Mouse (Mus musculus): Measurements from ENCODE around the gene Gins2. TPM values are rescaled to one million over a fixed set of nuclear protein-coding genes. Genes with fewer than 3 reads are reported as not detected.

Gene Gins2
- 4.4 and 4.5 TPM in 2 replicates for polyA plus RNA-seq (2012; rRNA removed)

DNA sequence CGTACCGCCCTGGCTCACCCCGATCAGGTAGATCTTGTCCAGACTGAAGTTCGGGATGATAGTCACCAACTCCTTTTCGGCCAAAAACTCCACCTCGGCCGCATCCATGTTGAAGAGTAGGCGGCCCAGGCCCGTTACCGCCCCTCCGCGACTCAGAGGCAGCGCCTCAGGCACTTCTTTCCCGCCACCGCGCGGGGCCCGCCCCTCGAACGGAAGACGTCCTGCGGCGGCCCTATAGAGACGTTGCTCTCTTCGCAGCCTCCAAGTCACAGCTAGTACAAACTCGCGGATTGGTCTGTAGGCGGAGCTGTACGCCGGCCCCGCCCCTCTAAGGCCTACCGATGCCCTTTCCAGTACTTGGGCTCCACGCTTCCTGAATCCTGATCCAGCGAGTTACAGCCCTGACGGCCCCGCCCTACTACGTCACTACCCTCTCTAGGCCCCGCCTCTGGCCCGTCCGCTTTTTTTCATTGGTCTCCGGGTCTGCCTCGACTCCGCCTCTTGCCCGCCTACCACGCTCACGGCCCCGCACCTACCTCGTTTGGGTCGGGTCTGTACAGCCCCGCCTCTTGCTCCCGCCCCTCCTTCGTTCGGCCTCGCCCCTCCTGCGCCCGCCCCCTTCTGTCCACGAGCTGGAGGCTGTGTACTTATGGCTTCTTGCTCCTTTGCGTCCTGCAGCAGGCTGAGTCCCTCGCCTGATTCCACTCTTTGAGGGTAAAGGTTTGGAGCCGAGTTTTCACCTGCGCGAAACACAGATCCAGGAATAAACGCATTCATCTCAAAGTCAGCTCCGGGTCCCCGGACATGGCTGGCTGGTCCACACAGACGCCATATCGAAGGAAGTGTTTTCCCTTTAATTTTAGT lies at the start of gene Gins2:
TSS of gene Gins2 (minus strand) at position 397 of the 864 bp plus-strand sequence.
- under 1% methylated on average over 67 of the region's 67 CpGs for WGBS
- Histone ChIP-seq H3K4me1 (ENCODE audit: control insufficient read depth, insufficient read depth, low read length) (no peaks in the 10 kb centered on the region), H3K4me3 (replicated peaks; ENCODE audit: extremely low read depth, low read depth, low read length) (peak within 1 kb of the TSS; percentile 67)
- peak; percentile 54; the same call in 1 of the 2 replicates for TF ChIP-seq POLR2A (IDR thresholded peaks at IDR 0.05; ENCODE audit: borderline replicate concordance, extremely low read depth, low read depth, low read length)
- TF ChIP-seq CTCF (IDR thresholded peaks at IDR 0.05; ENCODE audit: insufficient read depth, low read length) = no peak
- peak; percentile 99 for DNase-seq

DNA sequence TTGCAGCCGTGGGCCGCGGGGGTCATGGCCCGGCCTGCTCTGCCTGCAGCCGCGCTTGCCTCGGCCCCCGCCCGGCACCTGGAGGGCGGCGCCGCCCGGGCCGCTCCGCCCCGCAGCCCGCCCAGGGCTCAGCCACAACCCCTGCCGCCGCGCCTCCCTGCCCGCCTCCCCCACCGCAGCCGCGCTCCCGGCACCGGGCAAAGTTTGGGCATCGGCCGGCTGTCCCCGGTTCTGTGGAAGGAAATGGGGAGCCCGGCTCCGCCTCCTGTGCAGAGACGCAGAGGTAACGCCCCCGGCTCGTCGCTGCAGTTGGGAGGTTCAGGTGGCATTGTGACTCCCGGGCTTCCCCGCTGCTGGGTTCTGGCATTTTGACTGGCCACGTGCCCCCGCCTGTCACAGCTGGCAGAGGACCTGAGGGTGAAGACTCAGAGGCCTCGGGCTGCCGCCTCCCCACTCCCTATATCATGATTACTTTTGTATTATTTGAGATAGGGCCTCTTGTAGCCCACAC lies 45.3 kb upstream of the Gins2 start:
- H3K4me3 ChIP-seq (replicated peaks; ENCODE audit: extremely low read depth, low read depth, low read length) = peak overlapping the region; percentile 47
- 1% methylated on average over 42 of the region's 42 CpGs for WGBS
- TF ChIP-seq CTCF (IDR thresholded peaks at IDR 0.05; ENCODE audit: insufficient read depth, low read length) = no peak
- TF ChIP-seq POLR2A (IDR thresholded peaks at IDR 0.05; ENCODE audit: borderline replicate concordance, extremely low read depth, low read depth, low read length) = no peak
- DNase-seq = peak; percentile 58
- H3K4me1 ChIP-seq (ENCODE audit: control insufficient read depth, insufficient read depth, low read length) = no peaks in the 10 kb centered on the region

- peak overlapping the region; percentile 47 for H3K4me3 ChIP-seq (replicated peaks; ENCODE audit: extremely low read depth, low read depth, low read length)
- 5% methylated on average over 44 of the region's 44 CpGs for WGBS
- H3K4me1 ChIP-seq (ENCODE audit: control insufficient read depth, insufficient read depth, low read length) = no peaks in the 10 kb centered on the region
- TF ChIP-seq POLR2A (IDR thresholded peaks at IDR 0.05; ENCODE audit: borderline replicate concordance, extremely low read depth, low read depth, low read length) = no peak
- TF ChIP-seq CTCF (IDR thresholded peaks at IDR 0.05; ENCODE audit: insufficient read depth, low read length) = no peak
- no peak for DNase-seq
These were observed 44.7 kb upstream of the Gins2 start for GRCm38 (mm10) chr8:120633665-120634271.

DNA sequence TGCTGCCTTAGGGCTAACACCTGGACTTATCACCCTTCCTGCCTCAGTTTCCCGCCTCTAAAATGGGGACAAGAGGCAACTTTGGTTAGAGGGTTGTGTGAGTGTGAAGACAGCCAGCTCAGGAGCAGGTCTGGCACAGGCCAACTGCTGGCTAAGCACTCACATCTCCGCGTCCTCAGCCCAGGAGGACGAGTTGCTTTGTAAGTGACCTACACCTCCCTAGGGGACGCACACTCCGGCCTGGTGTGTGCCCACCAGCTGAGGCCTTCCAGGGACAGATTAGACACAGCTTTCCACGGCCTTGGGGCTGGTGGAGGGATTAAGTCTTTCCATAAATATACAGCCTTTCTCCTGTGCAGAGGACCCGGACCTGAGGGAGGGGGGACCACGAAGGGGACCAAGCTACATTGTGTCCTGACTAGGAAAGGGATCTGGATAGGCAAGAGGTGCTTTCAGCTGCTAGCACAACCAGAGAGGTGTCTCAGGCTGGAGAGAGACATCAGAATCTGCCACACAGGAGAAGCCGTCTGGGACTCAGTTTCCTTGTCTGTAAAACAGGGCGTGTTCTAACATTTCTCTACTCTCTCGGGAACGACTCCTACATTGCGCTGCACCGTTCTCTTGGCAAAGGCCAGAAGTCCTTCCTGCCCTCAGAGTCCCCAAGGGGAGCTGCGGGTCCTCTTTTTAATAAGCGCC lies 44.0 kb upstream of the Gins2 start:
- H3K4me1 ChIP-seq (ENCODE audit: control insufficient read depth, insufficient read depth, low read length) = no peaks in the 10 kb centered on the region
- DNase-seq = no peak
- no peak for TF ChIP-seq POLR2A (IDR thresholded peaks at IDR 0.05; ENCODE audit: borderline replicate concordance, extremely low read depth, low read depth, low read length)
- no peak for TF ChIP-seq CTCF (IDR thresholded peaks at IDR 0.05; ENCODE audit: insufficient read depth, low read length)
- 60% methylated on average over 17 of the region's 17 CpGs for WGBS
- no peak overlapping the region for H3K4me3 ChIP-seq (replicated peaks; ENCODE audit: extremely low read depth, low read depth, low read length)

DNA sequence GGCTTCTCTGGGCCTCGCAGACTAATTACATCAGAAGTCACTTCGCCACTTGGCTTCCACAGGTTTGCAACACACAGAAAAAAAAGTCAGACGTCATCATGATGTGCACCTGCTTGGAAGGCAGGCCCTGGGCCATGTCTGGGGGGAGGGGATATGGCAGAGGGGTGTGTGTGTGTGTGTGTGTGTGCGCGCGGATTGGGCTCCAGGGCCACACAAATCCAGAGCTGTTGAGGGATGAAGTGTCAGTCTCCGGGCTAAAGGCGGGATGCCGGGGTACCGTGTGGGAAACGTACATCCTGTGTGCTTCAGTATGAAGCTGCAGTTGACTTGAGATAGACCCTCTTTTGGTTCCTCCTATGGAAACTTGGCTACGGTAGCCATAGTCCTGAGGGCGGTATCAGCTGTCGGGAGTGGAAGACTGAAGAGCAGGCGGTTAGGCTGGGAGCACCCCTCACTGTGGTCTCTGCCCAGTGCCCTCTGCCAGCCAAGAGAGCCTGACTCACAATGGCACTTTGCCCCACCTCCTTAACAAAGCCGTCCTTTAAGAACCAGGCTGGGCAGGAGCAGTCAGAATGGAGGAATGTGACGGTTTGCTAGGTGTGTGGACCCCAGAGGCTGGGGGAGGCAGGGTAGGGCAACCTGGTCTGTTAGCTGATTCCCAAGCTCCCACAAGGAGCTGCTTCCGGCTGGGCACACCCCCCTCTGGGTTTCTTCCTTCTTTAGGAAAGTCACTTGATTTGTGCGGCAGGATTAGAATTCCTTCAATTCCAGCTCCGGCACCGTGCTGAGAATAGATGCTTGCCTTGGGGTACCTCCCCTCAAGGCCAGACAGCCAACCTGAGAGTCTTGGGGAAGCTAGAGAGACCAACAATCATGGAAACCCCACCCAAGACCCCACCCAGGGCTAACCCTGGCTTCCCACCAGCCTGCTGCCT lies 42.6 kb upstream of the Gins2 start:
- TF ChIP-seq POLR2A (IDR thresholded peaks at IDR 0.05; ENCODE audit: borderline replicate concordance, extremely low read depth, low read depth, low read length) (no peak), CTCF (IDR thresholded peaks at IDR 0.05; ENCODE audit: insufficient read depth, low read length) (no peak)
- H3K4me1 ChIP-seq (ENCODE audit: control insufficient read depth, insufficient read depth, low read length) = no peaks in the 10 kb centered on the region
- H3K4me3 ChIP-seq (replicated peaks; ENCODE audit: extremely low read depth, low read depth, low read length) = no peak overlapping the region
- no peak for DNase-seq
- WGBS = 75% methylated on average over 21 of the region's 21 CpGs

GRCm38 (mm10) chr8:120630848-120631247 lies 41.7 kb upstream of the Gins2 start:
- no peak for DNase-seq
- H3K4me3 ChIP-seq (replicated peaks; ENCODE audit: extremely low read depth, low read depth, low read length) = no peak overlapping the region
- no peak for TF ChIP-seq POLR2A (IDR thresholded peaks at IDR 0.05; ENCODE audit: borderline replicate concordance, extremely low read depth, low read depth, low read length)
- no peak for TF ChIP-seq CTCF (IDR thresholded peaks at IDR 0.05; ENCODE audit: insufficient read depth, low read length)

DNA sequence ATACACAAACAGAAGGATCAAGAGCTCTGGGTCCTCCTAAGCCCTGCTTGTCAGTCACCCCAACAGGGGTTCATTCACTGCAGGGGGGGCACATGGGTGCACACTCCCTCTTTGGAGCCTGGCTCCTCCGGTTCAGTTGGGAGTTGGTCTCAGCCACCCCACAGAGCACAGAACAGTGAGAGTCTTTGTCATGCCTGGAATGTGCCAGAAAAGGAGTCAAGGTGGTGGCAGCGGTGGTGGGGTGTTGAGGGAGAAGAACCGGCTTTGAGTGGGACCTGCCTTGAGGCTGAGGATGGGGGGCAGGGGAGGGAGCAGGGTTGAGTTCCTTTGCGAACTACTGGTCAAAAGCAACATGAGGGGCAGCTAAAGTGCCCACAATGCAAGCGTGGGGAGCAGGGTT lies 40.9 kb upstream of the Gins2 start:
- no peak overlapping the region for H3K4me3 ChIP-seq (replicated peaks; ENCODE audit: extremely low read depth, low read depth, low read length)
- no peaks in the 10 kb centered on the region for H3K4me1 ChIP-seq (ENCODE audit: control insufficient read depth, insufficient read depth, low read length)
- no peak for DNase-seq
- WGBS = 56% methylated on average over 5 of the region's 5 CpGs
- TF ChIP-seq POLR2A (IDR thresholded peaks at IDR 0.05; ENCODE audit: borderline replicate concordance, extremely low read depth, low read depth, low read length) = no peak
- no peak for TF ChIP-seq CTCF (IDR thresholded peaks at IDR 0.05; ENCODE audit: insufficient read depth, low read length)

More at GRCm38 (mm10) chr8:120630848-120631247, 41.7 kb upstream of the Gins2 start:
- H3K4me1 ChIP-seq (ENCODE audit: control insufficient read depth, insufficient read depth, low read length) = no peaks in the 10 kb centered on the region
- WGBS = 54% methylated on average over 6 of the region's 6 CpGs

- Histone ChIP-seq H3K4me3 (replicated peaks; ENCODE audit: extremely low read depth, low read depth, low read length) (no peak overlapping the region), H3K4me1 (ENCODE audit: control insufficient read depth, insufficient read depth, low read length) (no peaks in the 10 kb centered on the region)
- DNase-seq = no peak
- TF ChIP-seq POLR2A (IDR thresholded peaks at IDR 0.05; ENCODE audit: borderline replicate concordance, extremely low read depth, low read depth, low read length) (no peak), CTCF (IDR thresholded peaks at IDR 0.05; ENCODE audit: insufficient read depth, low read length) (no peak)
- WGBS = 88% methylated on average over 5 of the region's 5 CpGs
These were observed 38.2 kb upstream of the Gins2 start for GRCm38 (mm10) chr8:120627298-120627697.

All from lung, adult 2 months (tissue).